Mouse (Mus musculus) layer of hippocampus, adult 8-10 months (tissue): Measurements from ENCODE around the gene Ydjc. TPM values are rescaled to one million over a fixed set of nuclear protein-coding genes. Genes with fewer than 3 reads are reported as not detected.
A peak's percentile ranks its signal among the peaks of the same experiment; 100 is the strongest.

ENCODE experiments used
- DNase-seq, 2 experiments: peaks; one replicate each; pipeline ENCODE4 v3.0.0; 2022; ENCODE audit warnings: low spot score in 2 of 2
- total RNA-seq, 4 experiments: library from RNA; stranded (reverse); gene quantifications; 2 replicates each; pipeline ENCODE4 v1.2.4; 2022

The Ydjc gene
- 10 to 100 TPM; 23.2 to 31.9 (median 25.8) TPM for total RNA-seq

- no peak for DNase-seq
Measured at GRCm38 (mm10) chr16:17144339-17144738, at the start of gene Ydjc. Ydjc (plus strand) TSS chr16:17144621.

- no peak for DNase-seq
Measured at GRCm38 (mm10) chr16:17096938-17097337, 47.5 kb upstream of the Ydjc start.

GRCm38 (mm10) chr16:17102630-17103220 lies 41.7 kb upstream of the Ydjc start:
- DNase-seq, result no peak

GRCm38 (mm10) chr16:17104600-17104999 lies 39.8 kb upstream of the Ydjc start:
- DNase-seq, result no peak

DNA sequence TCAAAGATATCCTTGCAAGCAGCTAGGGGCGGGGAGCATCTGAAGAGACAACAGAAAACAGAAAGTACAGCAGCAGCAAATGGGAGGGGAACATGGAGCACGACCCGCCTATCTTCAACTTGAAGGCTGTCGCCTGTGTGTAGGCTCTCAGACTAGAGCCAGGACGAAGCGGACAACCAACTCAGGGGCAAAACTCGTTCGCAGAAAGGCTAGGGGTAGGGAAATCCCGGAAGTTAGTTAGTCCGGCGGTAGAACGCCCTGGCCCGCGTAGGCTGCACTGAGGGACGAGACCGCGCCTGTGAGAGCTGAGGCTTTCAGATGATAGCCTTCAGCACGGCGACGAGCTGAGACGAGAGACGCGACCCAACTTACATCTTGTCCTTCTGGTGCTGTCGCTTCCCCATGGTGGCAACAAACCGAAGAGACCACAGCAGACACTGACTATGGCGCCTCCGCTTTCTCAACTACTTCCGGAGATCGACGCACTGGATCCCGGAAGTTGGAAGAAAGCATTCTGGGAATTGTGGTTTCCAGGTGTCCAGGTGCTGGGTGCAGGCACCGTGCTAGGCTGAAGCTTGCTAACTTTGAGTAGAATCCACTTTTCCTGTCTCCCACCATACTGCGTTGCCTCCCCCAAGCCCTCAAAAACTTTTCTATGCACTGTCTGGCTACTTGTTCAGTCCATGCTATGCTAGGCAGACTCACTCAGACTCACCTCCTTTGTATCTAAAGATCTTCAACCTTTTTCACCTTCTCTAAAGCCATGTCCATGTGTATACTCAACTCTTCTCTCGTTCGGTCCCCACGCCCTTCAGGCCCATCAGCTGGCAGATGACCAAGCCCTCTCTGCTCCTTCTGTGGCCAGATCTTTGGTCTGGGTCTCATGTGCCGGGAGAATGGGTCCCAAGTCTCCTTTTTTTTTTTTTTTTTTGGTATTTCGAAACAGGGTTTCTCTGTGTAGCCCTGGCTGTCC lies 33.4 kb upstream of the Ydjc start, which contains the start of gene Ppil2:
TSS of gene Ppil2 (minus strand) at position 487 of the 973 bp plus-strand sequence.
- peak; percentile 60 to 61 for DNase-seq

GRCm38 (mm10) chr16:17117309-17117799 lies 27.1 kb upstream of the Ydjc start:
- DNase-seq, result no peak

- no peak for DNase-seq
Measured at GRCm38 (mm10) chr16:17121569-17121968, 22.9 kb upstream of the Ydjc start.

- no peak for DNase-seq
Measured at GRCm38 (mm10) chr16:17124119-17124870, 20.1 kb upstream of the Ydjc start.

DNA sequence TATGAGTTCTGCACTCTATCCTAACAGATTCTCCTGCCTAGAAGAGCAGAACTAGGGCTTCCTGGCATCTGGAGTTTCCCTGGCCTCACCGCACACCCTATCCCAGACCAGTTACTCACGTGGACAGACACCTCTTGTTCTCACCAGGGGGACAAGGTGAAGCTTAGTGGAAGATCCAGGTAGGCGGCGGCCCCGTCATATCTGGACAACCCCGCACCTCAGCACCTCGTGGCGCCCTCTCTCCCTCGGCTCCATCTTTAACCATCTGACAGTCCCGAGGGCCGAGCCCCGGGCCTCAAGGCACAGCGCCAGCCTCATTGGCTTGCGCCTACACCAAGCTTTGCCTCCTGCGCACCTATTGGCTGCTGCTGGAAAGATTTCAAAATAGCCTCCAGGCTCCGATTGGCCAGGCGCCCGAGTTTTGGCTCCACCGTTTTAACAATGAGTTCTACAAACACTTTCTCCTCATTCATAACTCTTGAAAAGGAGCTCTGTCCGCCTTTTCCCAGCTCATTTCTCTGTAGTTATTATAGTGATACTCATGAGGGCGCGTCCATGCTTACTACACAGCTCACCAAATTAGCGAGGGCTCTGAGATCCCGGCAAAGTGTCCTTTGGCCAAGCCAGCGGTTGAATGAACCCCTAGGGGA lies 19.4 kb upstream of the Ydjc start, which contains the start of gene 2610318N02Rik:
TSS of gene 2610318N02Rik (minus strand) at position 297 of the 650 bp plus-strand sequence.
- peak in 1 of 2 experiments; percentile 51 for DNase-seq

- DNase-seq, result peak in 1 of 2 experiments; percentile 45
Measured at GRCm38 (mm10) chr16:17127292-17127691, 17.1 kb upstream of the Ydjc start.

- DNase-seq, result no peak
Measured at GRCm38 (mm10) chr16:17131191-17132088, 13.0 kb upstream of the Ydjc start.

DNA sequence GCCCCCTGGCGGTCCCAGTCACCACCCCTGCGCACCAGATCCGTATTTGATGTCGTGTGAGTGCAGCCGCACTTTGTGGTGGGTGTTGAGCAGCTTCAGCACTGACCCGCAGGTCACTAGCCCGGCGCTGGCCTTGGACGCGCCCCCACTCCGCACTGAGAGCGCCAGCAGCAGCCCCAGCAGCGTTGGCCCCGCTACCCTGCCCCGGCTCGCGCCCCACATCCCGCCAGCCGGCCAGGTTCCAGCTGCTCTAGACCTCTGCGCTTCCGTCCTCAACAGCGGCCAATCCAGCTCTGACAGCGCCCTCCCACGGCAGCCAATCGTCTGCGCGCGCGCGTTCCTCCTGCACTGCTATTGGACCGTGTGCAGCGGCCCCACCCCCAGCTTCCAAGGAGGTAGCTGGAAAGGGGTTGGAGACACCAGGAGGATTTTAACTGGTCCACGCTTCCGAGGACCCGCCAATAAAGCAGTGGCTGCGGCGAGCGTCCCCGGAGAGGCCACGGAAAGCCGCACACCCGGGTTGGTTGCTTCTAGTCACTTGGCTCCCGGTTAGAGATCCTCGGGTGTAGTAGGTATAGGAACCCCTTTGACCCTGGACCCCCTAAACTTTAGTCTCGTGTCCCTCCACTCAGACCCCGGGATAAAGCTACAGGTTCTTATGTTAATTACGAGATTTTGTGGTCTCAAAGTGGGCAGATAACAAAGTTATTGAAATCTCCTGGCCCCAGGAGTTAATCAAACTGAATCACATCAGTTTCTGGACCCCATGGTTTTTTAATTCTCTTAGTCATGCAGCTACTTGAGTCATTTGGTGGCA lies 12.1 kb upstream of the Ydjc start, which contains the start of gene Sdf2l1:
TSS of gene Sdf2l1 (minus strand) at position 295 of the 817 bp plus-strand sequence.
- DNase-seq, result peak; percentile 96 to 97

DNA sequence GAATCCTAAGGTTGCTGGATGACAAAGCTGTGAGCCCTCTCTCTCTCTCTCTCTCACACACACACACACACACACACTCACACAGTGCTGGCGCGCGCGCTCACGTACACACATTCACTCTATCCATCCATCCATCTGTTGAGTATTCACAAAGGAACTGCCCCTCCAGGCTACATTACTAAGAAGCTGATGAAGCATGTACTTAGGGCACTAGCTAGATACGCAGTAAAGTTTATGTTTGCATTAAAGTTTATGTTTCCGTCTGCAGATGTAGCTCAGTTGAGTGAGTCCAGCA lies 11.6 kb upstream of the Ydjc start:
- DNase-seq, result no peak

DNA sequence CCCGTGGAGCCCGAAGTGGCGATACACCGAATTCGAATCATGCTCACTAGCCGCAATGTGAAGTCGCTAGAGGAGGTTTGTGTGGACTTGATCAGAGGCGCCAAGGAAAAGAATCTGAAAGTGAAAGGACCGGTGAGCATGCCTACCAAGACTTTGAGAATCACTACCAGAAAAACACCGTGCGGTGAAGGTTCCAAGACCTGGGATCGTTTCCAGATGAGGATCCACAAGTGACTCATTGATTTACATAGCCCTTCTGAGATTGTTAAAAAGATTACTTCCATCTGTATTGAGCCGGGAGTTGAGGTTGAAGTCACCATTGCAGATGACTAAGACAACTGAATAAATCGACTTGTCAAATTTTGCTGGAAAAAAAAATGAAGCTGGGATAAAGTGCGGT lies 7.1 kb upstream of the Ydjc start:
- no peak for DNase-seq

- peak; percentile 66 to 72 for DNase-seq
Measured at GRCm38 (mm10) chr16:17146772-17147235, 2.4 kb downstream of the Ydjc start, which contains the start of gene Ccdc116. Ccdc116 (minus strand) TSS chr16:17147229.

GRCm38 (mm10) chr16:17147391-17147929 lies 3.0 kb downstream of the Ydjc start:
- no peak for DNase-seq

- DNase-seq, result no peak
Measured at GRCm38 (mm10) chr16:17148084-17148483, 3.7 kb downstream of the Ydjc start.

- DNase-seq, result no peak
Measured at GRCm38 (mm10) chr16:17150520-17151258, 6.3 kb downstream of the Ydjc start.
